Mouse (Mus musculus) E14TG2a.4 (cell line): ENCODE data around the gene Klhl40.

ENCODE experiments used
- H3K27me3 ChIP-seq: 2 replicates; pipeline ENCODE4 v1.6.1; 2014; ENCODE audit warnings: low read length, control low read depth; ENCODE audit not compliant: insufficient read depth
- H3K36me3 ChIP-seq: 2 replicates; pipeline ENCODE4 v1.6.1; 2014; ENCODE audit warnings: low read length, control low read depth; ENCODE audit not compliant: insufficient read depth
- H3K4me1 ChIP-seq: replicated peaks from 2 replicates; pipeline ENCODE4 v1.6.1; 2014; ENCODE audit warnings: low read depth, low read length, control low read depth
- H3K4me3 ChIP-seq: replicated peaks from 2 replicates; pipeline ENCODE4 v1.5.1; 2014; ENCODE audit warnings: mild to moderate bottlenecking, low read length
- H3K9me3 ChIP-seq: 2 replicates; pipeline ENCODE4 v1.6.1; 2014; ENCODE audit warnings: low read length, control low read depth
- CTCF ChIP-seq: conservative IDR thresholded peaks from 2 replicates; pipeline ENCODE4 v1.5.1; 2014; ENCODE audit warnings: low read length
- NANOG ChIP-seq: IDR thresholded peaks from 2 replicates; pipeline ENCODE4 v1.6.1; 2014; ENCODE audit warnings: borderline replicate concordance, low read length, mixed read lengths
- POU5F1 ChIP-seq: IDR thresholded peaks from 2 replicates; pipeline ENCODE4 v1.6.1; 2014; ENCODE audit warnings: low read length, borderline replicate concordance

The Klhl40 gene

GRCm38 (mm10) chr9:121777484-121778065 lies at the start of gene Klhl40:
Gene Klhl40 (plus strand): TSS chr9:121777607.
- peaks cover 75% of the 10 kb centered on the region for H3K27me3 ChIP-seq
- H3K4me3 ChIP-seq = peak within 1 kb of the TSS; percentile 70
- peaks cover 13% of the 10 kb centered on the region for H3K4me1 ChIP-seq
- H3K36me3 ChIP-seq = no peaks in the 10 kb centered on the region
- TF ChIP-seq NANOG (no peak), CTCF (no peak), POU5F1 (no peak)
- H3K9me3 ChIP-seq = no peaks in the 10 kb centered on the region

DNA sequence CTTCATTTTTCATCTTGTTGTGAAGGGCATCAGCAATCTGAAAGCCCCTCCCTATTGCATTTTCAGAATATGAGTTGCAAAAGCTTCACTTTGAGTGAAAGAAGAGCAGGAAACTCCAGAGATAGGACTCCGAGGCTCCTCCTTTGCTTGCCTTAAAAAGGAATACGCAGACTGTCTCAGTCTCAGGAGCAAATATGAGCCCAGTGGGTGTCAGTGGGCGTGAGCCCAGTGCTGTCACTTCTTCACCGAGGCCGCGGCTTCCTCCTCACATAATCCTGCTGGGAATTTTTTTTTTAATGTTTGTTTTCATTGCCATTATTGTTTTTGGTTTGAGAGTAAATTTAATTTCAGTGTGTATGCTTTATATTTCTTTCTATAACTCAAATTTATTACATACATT lies 36.9 kb upstream of the Klhl40 start:
- no peaks in the 10 kb centered on the region for H3K9me3 ChIP-seq
- no peak overlapping the region for H3K4me3 ChIP-seq
- no peaks in the 10 kb centered on the region for H3K4me1 ChIP-seq
- TF ChIP-seq CTCF (no peak), NANOG (no peak), POU5F1 (no peak)
- peaks cover 73% of the 10 kb centered on the region for H3K36me3 ChIP-seq
- H3K27me3 ChIP-seq = no peaks in the 10 kb centered on the region

- Histone ChIP-seq H3K4me3 (no peak overlapping the region), H3K36me3 (peaks cover 77% of the 10 kb centered on the region), H3K4me1 (no peaks in the 10 kb centered on the region), H3K9me3 (no peaks in the 10 kb centered on the region), H3K27me3 (no peaks in the 10 kb centered on the region)
- no peak for TF ChIP-seq NANOG
These were observed 36.2 kb upstream of the Klhl40 start for GRCm38 (mm10) chr9:121741168-121741567.

GRCm38 (mm10) chr9:121744051-121744450 lies 33.4 kb upstream of the Klhl40 start:
- Histone ChIP-seq H3K9me3 (no peaks in the 10 kb centered on the region), H3K36me3 (peaks cover 92% of the 10 kb centered on the region), H3K4me1 (no peaks in the 10 kb centered on the region), H3K27me3 (no peaks in the 10 kb centered on the region), H3K4me3 (no peak overlapping the region)
- TF ChIP-seq POU5F1 (no peak), CTCF (no peak), NANOG (no peak)

DNA sequence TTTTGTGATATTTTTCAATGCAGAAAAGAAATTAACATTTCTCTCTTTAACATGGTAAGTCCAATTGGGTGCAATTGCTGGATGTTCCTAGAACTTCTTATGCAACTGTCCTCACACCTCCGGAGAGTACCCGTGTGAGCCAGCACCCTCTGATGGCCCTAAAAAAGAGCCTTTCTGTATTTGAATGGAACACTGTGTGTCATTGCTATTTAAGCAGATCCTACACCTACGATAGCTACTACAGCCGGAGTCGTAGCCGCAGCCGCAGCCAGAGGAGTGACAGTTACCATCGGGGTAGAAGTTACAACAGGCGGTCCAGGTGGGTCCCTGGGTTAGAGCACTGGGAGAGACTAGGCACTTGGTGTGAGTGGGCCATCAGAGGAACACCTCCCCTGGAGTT lies 24.6 kb upstream of the Klhl40 start:
- Histone ChIP-seq H3K27me3 (peaks cover 4% of the 10 kb centered on the region), H3K4me3 (no peak overlapping the region), H3K36me3 (peaks cover 90% of the 10 kb centered on the region), H3K4me1 (peaks cover 8% of the 10 kb centered on the region), H3K9me3 (no peaks in the 10 kb centered on the region)
- TF ChIP-seq CTCF (no peak), NANOG (no peak), POU5F1 (no peak)

DNA sequence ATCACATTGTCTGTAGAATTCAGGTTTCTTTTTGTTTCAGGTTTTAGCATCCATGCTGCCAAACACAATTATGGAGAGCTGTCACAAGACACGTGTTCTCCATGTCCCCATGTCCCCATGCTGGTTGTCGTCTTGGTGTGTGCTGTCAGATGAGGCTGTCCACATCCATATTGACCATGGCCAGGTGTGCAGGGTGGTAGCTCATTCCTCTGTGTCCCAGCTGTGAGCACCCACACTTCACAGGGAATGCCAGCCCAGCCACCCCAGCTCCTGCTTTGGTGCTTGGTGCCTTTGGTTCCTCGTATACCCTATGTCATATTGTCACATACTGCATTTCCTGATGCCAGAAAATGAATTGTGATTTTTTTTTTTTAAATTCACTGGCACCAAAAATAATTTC lies 22.8 kb upstream of the Klhl40 start:
- Histone ChIP-seq H3K27me3 (peaks cover 19% of the 10 kb centered on the region), H3K9me3 (no peaks in the 10 kb centered on the region), H3K4me3 (no peak overlapping the region), H3K4me1 (peaks cover 20% of the 10 kb centered on the region), H3K36me3 (peaks cover 71% of the 10 kb centered on the region)
- TF ChIP-seq NANOG (no peak), POU5F1 (no peak), CTCF (no peak)

GRCm38 (mm10) chr9:121756785-121757184 lies 20.6 kb upstream of the Klhl40 start:
- TF ChIP-seq CTCF = no peak
- TF ChIP-seq NANOG = no peak
- TF ChIP-seq POU5F1 = no peak
- H3K4me1 ChIP-seq = peaks cover 35% of the 10 kb centered on the region
- peaks cover 50% of the 10 kb centered on the region for H3K36me3 ChIP-seq
- no peaks in the 10 kb centered on the region for H3K9me3 ChIP-seq
- H3K27me3 ChIP-seq = peaks cover 32% of the 10 kb centered on the region
- H3K4me3 ChIP-seq = no peak overlapping the region

- TF ChIP-seq CTCF (no peak), POU5F1 (no peak), NANOG (no peak)
- Histone ChIP-seq H3K4me1 (peaks cover 41% of the 10 kb centered on the region), H3K27me3 (peaks cover 39% of the 10 kb centered on the region), H3K36me3 (peaks cover 43% of the 10 kb centered on the region), H3K4me3 (no peak overlapping the region), H3K9me3 (no peaks in the 10 kb centered on the region)
These were observed 20.0 kb upstream of the Klhl40 start for GRCm38 (mm10) chr9:121757432-121757831.
